Mouse (Mus musculus): Measurements from ENCODE around the gene 1700029H14Rik.

Gene 1700029H14Rik

GRCm38 (mm10) chr8:13562118-13562517, at the start of gene 1700029H14Rik:
TSS of gene 1700029H14Rik (minus strand) at chr8:13562461.
- H3K4me1 ChIP-seq (replicated peaks; ENCODE audit: low read depth, low read length): peaks cover 12% of the 10 kb centered on the region
- no peaks in the 10 kb centered on the region for H3K9me3 ChIP-seq (ENCODE audit: low read length)
- no peaks in the 10 kb centered on the region for H3K36me3 ChIP-seq (ENCODE audit: insufficient read depth, low read length)
- no peaks in the 10 kb centered on the region for H3K27me3 ChIP-seq (ENCODE audit: insufficient read depth, low read length)
- TF ChIP-seq CTCF (conservative IDR thresholded peaks at IDR 0.05; ENCODE audit: low read length): no peak
- TF ChIP-seq NANOG (IDR thresholded peaks at IDR 0.05; ENCODE audit: borderline replicate concordance, low read length): no peak
- TF ChIP-seq POU5F1 (IDR thresholded peaks at IDR 0.05; ENCODE audit: borderline replicate concordance, low read length): no peak
- peak within 1 kb of the TSS; percentile 43 for H3K4me3 ChIP-seq (replicated peaks; ENCODE audit: low read length)

GRCm38 (mm10) chr8:13611702-13612101, 49.4 kb upstream of the 1700029H14Rik start:
- H3K27me3 ChIP-seq (ENCODE audit: insufficient read depth, low read length): peaks cover 3% of the 10 kb centered on the region; the same call in 1 of the 2 replicates
- peaks cover 11% of the 10 kb centered on the region for H3K9me3 ChIP-seq (ENCODE audit: low read length)
- TF ChIP-seq POU5F1 (IDR thresholded peaks at IDR 0.05; ENCODE audit: borderline replicate concordance, low read length) (no peak), CTCF (conservative IDR thresholded peaks at IDR 0.05; ENCODE audit: low read length) (no peak), NANOG (IDR thresholded peaks at IDR 0.05; ENCODE audit: borderline replicate concordance, low read length) (no peak)
- H3K4me1 ChIP-seq (replicated peaks; ENCODE audit: low read depth, low read length): peaks cover 13% of the 10 kb centered on the region
- no peaks in the 10 kb centered on the region for H3K36me3 ChIP-seq (ENCODE audit: insufficient read depth, low read length)
- H3K4me3 ChIP-seq (replicated peaks; ENCODE audit: low read length): no peak overlapping the region

DNA sequence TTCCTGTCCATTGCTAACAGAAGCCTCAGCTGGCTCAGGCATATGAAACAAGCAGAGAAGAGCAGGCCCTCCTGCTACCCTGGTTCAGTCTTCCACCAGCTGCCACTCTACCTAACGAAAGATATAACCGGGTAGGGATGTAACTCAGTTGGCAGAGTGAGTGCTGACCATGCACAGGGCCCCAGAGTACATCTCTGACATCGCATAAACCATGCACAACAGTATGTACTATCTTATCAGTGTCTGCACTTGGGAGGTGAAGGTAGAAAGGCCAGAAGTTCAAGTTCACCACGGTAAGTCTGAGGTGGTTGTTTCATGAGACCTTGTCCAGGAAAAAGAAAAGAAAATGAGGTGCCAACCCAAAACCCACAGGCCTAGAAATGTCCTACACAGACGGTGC, 47.7 kb upstream of the 1700029H14Rik start:
- H3K9me3 ChIP-seq (ENCODE audit: low read length): peaks cover 11% of the 10 kb centered on the region
- no peaks in the 10 kb centered on the region for H3K36me3 ChIP-seq (ENCODE audit: insufficient read depth, low read length)
- peaks cover 9% of the 10 kb centered on the region for H3K4me1 ChIP-seq (replicated peaks; ENCODE audit: low read depth, low read length)
- TF ChIP-seq NANOG (IDR thresholded peaks at IDR 0.05; ENCODE audit: borderline replicate concordance, low read length) (no peak), POU5F1 (IDR thresholded peaks at IDR 0.05; ENCODE audit: borderline replicate concordance, low read length) (no peak), CTCF (conservative IDR thresholded peaks at IDR 0.05; ENCODE audit: low read length) (no peak)
- H3K27me3 ChIP-seq (ENCODE audit: insufficient read depth, low read length): peaks cover 3% of the 10 kb centered on the region; the same call in 1 of the 2 replicates
- no peak overlapping the region for H3K4me3 ChIP-seq (replicated peaks; ENCODE audit: low read length)

DNA sequence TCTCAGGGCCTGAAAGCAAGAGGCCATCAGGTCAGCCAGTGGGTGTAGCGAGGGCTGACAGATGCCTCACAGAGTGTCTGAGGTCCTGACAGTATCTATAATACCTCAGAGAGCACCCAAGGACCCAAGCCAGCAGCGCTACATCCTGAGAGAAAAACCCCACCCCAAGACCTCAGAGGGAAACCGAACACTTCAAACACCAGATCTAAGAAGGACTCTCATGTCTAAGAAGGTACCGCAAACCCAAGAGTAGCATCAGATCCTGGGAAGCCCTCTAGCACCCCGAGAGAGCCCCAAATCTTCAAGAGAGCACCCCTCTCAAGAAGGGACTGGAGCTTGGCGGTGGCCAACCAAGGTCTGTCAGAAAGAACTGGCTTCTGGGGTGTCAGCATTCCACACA, 46.7 kb upstream of the 1700029H14Rik start:
- TF ChIP-seq NANOG (IDR thresholded peaks at IDR 0.05; ENCODE audit: borderline replicate concordance, low read length) (no peak), CTCF (conservative IDR thresholded peaks at IDR 0.05; ENCODE audit: low read length) (no peak), POU5F1 (IDR thresholded peaks at IDR 0.05; ENCODE audit: borderline replicate concordance, low read length) (no peak)
- Histone ChIP-seq H3K9me3 (ENCODE audit: low read length) (peaks cover 11% of the 10 kb centered on the region), H3K36me3 (ENCODE audit: insufficient read depth, low read length) (no peaks in the 10 kb centered on the region), H3K4me3 (replicated peaks; ENCODE audit: low read length) (no peak overlapping the region), H3K4me1 (replicated peaks; ENCODE audit: low read depth, low read length) (no peaks in the 10 kb centered on the region), H3K27me3 (ENCODE audit: insufficient read depth, low read length) (peaks cover 2% of the 10 kb centered on the region; the same call in 1 of the 2 replicates)

GRCm38 (mm10) chr8:13605920-13606480, 43.7 kb upstream of the 1700029H14Rik start:
- H3K9me3 ChIP-seq (ENCODE audit: low read length): no peaks in the 10 kb centered on the region
- no peak for TF ChIP-seq CTCF (conservative IDR thresholded peaks at IDR 0.05; ENCODE audit: low read length)
- no peak for TF ChIP-seq POU5F1 (IDR thresholded peaks at IDR 0.05; ENCODE audit: borderline replicate concordance, low read length)
- TF ChIP-seq NANOG (IDR thresholded peaks at IDR 0.05; ENCODE audit: borderline replicate concordance, low read length): no peak
- peaks cover 15% of the 10 kb centered on the region for H3K4me1 ChIP-seq (replicated peaks; ENCODE audit: low read depth, low read length)
- H3K27me3 ChIP-seq (ENCODE audit: insufficient read depth, low read length): no peaks in the 10 kb centered on the region
- no peaks in the 10 kb centered on the region for H3K36me3 ChIP-seq (ENCODE audit: insufficient read depth, low read length)
- no peak overlapping the region for H3K4me3 ChIP-seq (replicated peaks; ENCODE audit: low read length)

DNA sequence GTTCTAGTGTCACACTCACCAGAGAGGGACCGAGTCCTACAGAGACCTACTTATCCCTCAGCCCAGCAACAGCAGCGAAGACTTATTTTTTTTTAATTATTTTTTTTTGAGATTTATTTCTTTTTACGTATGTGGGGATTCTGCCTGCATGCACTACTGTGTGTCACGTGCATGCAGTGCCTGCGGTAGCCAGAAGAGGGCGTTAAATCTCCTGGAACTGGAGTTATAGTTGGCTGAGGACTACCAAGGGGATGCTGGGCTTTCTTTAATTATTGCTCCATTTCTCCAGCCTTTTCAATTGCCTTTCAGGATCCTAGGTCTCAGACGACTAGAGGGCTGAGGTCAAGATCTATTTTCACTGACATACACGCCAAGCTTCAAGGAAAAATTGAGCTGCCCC, 40.4 kb upstream of the 1700029H14Rik start:
- TF ChIP-seq CTCF (conservative IDR thresholded peaks at IDR 0.05; ENCODE audit: low read length) (peak; percentile 83), POU5F1 (IDR thresholded peaks at IDR 0.05; ENCODE audit: borderline replicate concordance, low read length) (no peak)
- H3K4me3 ChIP-seq (replicated peaks; ENCODE audit: low read length): peak overlapping the region; percentile 45; the same call in 1 of the 2 replicates
- no peaks in the 10 kb centered on the region for H3K36me3 ChIP-seq (ENCODE audit: insufficient read depth, low read length)
- H3K27me3 ChIP-seq (ENCODE audit: insufficient read depth, low read length): peaks cover 6% of the 10 kb centered on the region; the same call in 1 of the 2 replicates
- H3K4me1 ChIP-seq (replicated peaks; ENCODE audit: low read depth, low read length): peaks cover 26% of the 10 kb centered on the region
- no peaks in the 10 kb centered on the region for H3K9me3 ChIP-seq (ENCODE audit: low read length)

- Histone ChIP-seq H3K4me3 (replicated peaks; ENCODE audit: low read length) (no peak overlapping the region), H3K4me1 (replicated peaks; ENCODE audit: low read depth, low read length) (peaks cover 26% of the 10 kb centered on the region), H3K36me3 (ENCODE audit: insufficient read depth, low read length) (no peaks in the 10 kb centered on the region), H3K9me3 (ENCODE audit: low read length) (no peaks in the 10 kb centered on the region), H3K27me3 (ENCODE audit: insufficient read depth, low read length) (peaks cover 6% of the 10 kb centered on the region; the same call in 1 of the 2 replicates)
- TF ChIP-seq POU5F1 (IDR thresholded peaks at IDR 0.05; ENCODE audit: borderline replicate concordance, low read length) (no peak), CTCF (conservative IDR thresholded peaks at IDR 0.05; ENCODE audit: low read length) (no peak), NANOG (IDR thresholded peaks at IDR 0.05; ENCODE audit: borderline replicate concordance, low read length) (no peak)
Measured at GRCm38 (mm10) chr8:13601166-13601565, 38.9 kb upstream of the 1700029H14Rik start.

GRCm38 (mm10) chr8:13600716-13601115, 38.5 kb upstream of the 1700029H14Rik start:
- Histone ChIP-seq H3K36me3 (ENCODE audit: insufficient read depth, low read length) (no peaks in the 10 kb centered on the region), H3K4me3 (replicated peaks; ENCODE audit: low read length) (no peak overlapping the region), H3K9me3 (ENCODE audit: low read length) (no peaks in the 10 kb centered on the region), H3K4me1 (replicated peaks; ENCODE audit: low read depth, low read length) (peaks cover 26% of the 10 kb centered on the region), H3K27me3 (ENCODE audit: insufficient read depth, low read length) (peaks cover 6% of the 10 kb centered on the region; the same call in 1 of the 2 replicates)
- TF ChIP-seq CTCF (conservative IDR thresholded peaks at IDR 0.05; ENCODE audit: low read length) (no peak), POU5F1 (IDR thresholded peaks at IDR 0.05; ENCODE audit: borderline replicate concordance, low read length) (no peak), NANOG (IDR thresholded peaks at IDR 0.05; ENCODE audit: borderline replicate concordance, low read length) (no peak)

- H3K27me3 ChIP-seq (ENCODE audit: insufficient read depth, low read length): peaks cover 6% of the 10 kb centered on the region; the same call in 1 of the 2 replicates
- TF ChIP-seq NANOG (IDR thresholded peaks at IDR 0.05; ENCODE audit: borderline replicate concordance, low read length) (no peak), CTCF (conservative IDR thresholded peaks at IDR 0.05; ENCODE audit: low read length) (no peak), POU5F1 (IDR thresholded peaks at IDR 0.05; ENCODE audit: borderline replicate concordance, low read length) (no peak)
- no peaks in the 10 kb centered on the region for H3K36me3 ChIP-seq (ENCODE audit: insufficient read depth, low read length)
- no peaks in the 10 kb centered on the region for H3K9me3 ChIP-seq (ENCODE audit: low read length)
- no peak overlapping the region for H3K4me3 ChIP-seq (replicated peaks; ENCODE audit: low read length)
- peaks cover 28% of the 10 kb centered on the region for H3K4me1 ChIP-seq (replicated peaks; ENCODE audit: low read depth, low read length)
Measured at GRCm38 (mm10) chr8:13600204-13600603, 37.9 kb upstream of the 1700029H14Rik start.

Measured in E14TG2a.4 (cell line).